Mouse (Mus musculus) megakaryocyte progenitor cell, adult 5-6 weeks (primary cell): ENCODE results near the gene Crybg3. TPM values are rescaled to one million over a fixed set of nuclear protein-coding genes. Genes with fewer than 3 reads are reported as not detected.
A peak's percentile ranks its signal among the peaks of the same experiment; 100 is the strongest.

ENCODE experiments used
- ATAC-seq: replicated peaks from 2 replicates; pipeline ENCODE4 v1.8.0; 2016; ENCODE audit warnings: mild to moderate bottlenecking, moderate TSS enrichment, inconsistent platforms; ENCODE audit not compliant: poor library complexity
- total RNA-seq, 2 experiments: library from RNA; stranded (forward) in 1 of 2; stranded (reverse) in 1 of 2; fragments of 157-497, 149-512 nt in 1 of 2; fragments of 200-1000 nt in 1 of 2; gene quantifications; 2 replicates each; pipeline versions ENCODE4 v1.2.3 to v1.2.4; 2015 to 2017

Crybg3 gene
- total RNA-seq, 2 experiments from 2014 or later, result 13.3 to 26.8 TPM

DNA sequence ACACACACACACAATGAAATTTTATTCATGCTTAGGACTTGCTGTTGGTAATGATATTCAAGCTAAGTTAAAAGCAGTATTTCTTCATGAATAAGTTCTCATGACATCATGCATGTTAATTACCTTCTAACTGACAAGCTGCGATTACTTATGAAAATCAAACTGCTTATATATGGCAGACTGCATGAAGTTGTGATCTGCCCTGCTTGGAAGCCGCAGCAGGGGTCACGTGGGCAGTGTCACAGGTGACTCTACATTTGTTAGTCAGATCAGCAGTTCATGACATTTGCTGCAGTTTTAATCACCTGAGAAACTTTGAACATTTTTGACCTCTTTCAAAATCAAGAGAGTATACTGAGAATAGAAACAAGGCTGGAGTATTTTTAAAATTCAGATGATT lies 59.8 kb downstream of the Crybg3 start:
- no peak for ATAC-seq

DNA sequence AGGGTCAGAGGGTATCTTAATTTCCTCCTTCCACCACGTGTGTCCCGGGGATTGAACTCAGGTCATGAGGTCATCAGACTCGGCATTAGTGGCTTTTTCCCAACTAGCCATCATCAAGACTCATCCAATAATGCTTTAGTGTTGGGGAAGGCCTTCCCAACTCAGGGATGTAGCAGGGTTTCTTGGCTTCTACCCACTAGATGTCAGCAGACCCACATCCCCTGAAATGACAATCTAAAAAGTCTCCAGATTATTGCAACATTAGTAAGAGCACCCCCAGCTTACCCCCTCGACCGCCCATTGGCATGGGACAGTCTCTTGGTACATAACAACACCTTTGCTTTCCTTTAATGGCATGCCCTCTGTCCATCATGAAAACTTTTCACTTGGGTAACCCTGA lies 65.1 kb downstream of the Crybg3 start:
- no peak for ATAC-seq

DNA sequence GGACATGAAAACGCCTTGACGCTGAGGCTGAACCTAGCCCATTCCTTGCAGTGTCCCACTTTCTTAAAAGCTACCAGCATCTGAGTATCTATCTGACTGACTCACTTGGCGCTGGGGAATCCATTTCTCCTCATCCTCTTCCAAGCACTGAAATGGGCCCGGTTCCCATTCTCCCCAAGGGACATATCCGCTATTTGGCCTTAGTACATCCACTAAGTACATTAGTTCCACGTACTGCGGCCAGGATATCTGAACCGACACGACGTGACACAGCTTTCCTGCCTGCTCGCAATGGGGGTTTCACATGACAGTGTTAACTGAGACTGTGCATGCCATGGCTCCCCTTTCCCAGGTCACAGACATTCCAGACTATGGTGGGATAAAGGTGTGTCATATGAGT lies 66.4 kb downstream of the Crybg3 start:
- no peak for ATAC-seq

DNA sequence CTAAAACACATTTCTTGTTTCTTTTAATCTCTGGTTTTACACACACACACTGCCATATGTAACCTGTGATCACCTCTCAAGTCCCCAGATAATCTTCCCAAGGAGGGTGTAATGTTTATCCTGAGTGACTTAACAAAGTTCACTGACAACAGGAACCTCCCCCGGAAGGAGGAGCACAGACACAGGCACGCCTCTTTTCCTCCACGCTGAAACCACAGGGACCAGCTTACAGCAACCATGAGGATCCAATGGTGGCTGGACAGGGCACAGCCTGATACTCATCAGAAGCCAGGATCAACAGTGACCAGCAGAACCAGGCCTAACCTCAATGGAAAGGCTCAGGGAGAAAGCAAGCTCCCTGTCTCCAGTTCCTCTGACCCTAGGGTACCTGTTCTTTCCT lies 68.2 kb downstream of the Crybg3 start:
- peak; percentile 72 for ATAC-seq

DNA sequence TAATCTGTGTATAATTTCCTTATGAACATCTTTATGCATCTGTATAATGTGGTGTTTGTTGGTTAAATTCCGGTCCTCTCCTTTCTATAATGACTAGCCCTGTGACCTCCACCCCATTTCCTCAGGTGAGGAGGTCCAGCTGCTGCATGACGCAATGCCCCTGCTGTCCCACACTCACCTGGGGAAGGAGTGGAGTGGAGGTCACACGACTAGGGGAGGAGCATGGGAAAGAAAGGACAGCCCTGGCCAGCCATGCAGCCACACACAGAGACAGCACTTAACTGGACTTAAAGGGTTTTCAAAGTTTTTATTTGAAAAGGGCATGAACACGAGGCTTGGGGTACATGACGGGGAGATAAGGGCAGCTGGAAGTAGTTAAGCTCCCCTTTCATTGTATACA lies 69.5 kb downstream of the Crybg3 start:
- no peak for ATAC-seq

DNA sequence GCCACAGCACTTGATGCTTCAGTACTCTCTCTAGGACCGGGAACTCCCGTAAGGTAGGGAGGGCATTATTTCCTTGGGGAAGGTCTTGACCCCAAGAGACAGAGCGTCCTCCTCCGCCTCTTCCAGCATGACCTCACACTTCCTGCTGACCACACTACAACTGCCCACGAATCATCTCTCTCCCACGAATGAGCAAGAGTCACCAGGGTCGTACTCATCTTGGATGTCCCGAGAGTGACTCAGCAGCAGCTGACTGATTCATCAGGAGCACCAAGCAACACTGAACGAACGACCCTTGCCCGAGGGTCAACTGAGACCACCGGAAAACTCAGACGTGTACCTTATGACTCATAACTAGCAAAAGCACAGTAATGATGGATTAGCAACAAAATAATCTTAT lies 71.2 kb downstream of the Crybg3 start:
- ATAC-seq, result no peak

DNA sequence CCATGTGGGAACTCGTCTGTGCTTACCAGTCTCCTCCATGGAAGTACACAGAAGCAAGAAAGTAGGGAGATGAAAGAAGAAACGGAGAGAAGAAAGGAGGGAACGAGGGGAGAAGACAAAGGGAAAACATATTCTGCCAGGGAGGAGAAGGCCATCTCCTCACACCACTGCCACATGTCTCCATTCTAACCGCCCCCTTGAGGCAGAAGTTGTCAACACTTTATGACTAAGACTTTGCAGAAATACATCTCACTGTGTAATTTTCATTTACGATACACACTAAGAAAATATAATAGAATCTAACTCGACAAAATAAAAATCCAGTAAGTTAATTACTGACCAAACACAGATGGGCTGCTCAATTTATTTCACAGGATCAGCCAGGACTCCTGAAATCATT lies 73.8 kb downstream of the Crybg3 start:
- ATAC-seq, result no peak

DNA sequence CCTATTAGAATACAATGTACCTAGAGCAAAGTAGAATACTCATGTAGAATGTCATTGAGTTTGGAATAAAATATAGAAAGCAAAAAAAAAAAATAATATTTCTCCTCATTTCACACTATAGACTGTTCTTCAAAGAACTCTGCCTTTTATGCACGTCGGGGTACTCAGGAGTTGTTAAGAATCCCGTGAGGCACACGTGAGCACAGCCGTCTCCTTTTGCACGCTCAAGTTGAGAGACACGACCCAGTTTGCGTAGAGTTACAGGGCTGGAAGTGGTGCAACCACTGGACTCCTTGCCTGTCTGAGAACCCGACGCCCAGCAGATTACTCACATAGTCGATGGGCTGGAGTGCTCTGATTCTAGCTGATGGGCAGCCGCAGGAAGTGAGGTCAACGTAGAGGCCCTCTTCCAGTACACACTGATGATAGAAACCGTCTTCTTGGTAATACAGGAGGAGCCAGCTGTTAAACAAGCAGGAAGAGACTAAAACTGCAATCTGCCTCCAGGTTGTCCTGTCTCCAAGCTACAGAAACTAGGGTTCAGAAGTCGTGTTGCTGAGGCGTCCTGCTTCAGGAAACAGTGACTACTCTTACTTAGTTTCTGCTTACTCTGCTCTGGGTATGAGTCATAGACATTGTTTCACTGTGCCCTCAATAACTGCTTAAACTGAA lies 78.9 kb downstream of the Crybg3 start:
- ATAC-seq, result no peak

DNA sequence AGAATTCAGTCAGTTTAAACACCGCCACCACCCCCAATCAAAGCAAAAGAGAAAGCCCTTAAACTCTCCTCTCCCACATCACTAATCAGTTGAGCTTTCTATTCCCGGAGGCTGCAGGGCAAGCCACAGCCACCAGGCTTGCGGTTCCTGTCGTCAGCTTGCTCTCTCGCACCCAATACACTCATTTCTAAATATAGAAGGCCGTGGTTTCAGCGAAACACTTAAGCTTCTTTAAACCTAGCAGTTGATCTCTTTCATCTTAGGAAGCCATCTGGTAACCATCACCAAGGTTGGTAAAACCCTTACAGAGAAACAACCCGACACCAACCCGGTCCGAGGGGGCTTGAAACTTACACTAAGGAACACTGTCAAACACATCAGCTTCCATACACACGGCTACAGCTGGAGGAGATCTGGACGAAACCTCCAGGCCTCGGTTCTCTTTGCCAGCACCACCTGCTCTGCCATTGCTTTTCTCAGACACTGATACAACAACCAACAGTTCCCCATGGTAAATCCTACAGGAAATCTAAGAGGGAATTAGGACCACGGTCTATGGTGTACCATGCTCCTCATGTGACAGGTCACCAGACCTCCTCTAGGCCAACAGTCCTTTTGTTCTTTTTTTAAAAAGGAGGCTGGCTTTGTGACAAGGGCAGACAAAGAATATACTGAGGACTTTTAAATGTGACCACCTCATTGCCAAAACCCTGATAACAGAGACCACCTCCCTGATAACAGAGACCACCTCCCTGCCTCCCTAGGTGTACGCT lies 83.1 kb downstream of the Crybg3 start:
- peak; percentile 96 for ATAC-seq

DNA sequence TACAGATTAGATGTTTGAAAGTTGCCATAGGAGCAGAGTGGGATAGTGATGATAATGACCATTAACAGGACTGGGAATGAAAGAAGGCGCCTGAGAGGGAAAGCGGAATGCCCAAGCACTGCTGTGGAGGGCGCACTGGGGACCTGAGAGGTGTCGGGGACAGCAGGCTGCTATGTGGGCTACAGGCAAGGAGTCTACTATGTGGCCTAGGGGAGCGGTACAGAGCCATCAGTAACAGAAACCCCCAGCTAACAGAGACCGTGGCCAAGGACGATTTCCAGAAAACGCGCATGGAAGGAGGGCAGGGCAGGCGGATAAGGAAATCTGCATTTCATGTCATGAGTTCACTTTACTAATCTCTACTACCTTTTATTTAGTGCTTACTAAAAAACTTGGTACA lies 83.8 kb downstream of the Crybg3 start:
- no peak for ATAC-seq

DNA sequence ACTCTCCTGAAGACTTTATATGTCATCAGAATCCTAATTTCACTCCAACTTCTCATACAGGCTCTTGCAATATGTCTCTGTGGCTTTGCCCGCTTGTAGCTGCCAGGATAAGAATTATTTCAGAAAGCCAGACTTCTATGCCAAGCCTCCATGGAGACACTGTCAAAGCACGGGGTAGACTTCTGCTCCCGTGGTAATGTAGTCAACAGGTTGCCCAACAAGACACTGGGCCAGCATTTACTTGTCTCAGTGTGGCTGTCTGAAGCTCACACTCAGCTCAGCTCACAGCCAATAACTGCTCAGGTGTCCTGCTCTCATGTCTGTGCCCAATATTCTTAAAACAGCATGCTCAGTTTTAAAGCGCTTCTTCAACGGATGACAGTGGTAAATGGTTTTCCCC lies 85.6 kb downstream of the Crybg3 start:
- no peak for ATAC-seq

DNA sequence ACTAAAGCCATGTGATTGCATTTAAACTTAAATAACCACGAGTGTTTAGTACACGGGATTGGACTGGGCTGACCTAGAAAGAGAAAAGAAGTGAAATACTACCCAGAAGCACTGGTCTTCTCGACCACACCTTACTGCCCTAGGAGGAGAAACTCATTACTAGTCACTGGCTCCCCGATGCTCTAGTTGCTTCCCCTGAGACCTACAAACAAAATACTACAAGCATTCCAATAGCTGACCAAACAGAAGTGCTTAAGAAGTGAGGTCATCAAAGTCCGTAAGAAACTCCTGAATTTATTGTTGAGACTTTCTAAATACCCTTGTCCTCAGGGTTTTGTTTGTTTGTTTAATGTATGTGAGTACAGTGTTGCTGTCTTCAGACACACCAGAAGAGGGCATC lies 90.9 kb downstream of the Crybg3 start:
- no peak for ATAC-seq

DNA sequence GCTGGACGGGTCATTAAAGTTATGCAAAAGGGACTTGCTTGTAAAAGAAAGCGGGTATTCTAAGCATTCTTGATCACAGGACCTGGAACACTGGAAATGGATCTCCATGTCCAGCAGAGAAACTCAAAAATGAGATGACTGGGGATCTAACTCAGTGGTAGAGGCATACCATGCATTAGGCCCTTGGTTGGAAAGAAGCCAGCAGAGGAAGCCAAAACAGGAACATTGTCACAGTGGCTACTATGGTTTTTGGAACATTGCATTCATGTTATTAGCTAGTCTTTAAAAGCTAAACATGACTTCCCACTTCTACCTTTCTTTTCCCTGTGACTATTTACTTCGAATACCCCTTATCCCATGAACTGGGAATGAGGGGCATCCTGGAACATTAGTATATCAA lies 101.6 kb downstream of the Crybg3 start:
- ATAC-seq, result 0 out of 2 replicates have a peak, but pooled peaks have one; percentile 34

DNA sequence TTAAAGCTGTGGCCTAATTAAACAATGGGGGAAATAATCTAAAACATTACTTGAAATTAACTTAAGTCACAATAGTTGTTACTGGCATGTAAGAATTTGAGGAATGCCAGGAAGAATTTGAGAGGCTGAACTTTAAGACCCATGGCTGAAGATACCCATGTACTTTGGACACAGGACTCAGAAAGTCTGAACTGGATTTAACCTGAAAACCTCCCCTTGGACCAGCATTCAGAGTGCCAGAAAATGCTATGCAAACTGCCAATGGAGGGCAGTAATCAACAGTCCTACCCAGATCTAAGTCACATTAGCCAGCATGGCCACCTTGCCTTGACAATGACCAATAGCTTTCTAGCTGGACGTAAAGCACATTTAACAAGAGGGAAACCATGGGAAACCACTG lies 102.8 kb downstream of the Crybg3 start:
- no peak for ATAC-seq

DNA sequence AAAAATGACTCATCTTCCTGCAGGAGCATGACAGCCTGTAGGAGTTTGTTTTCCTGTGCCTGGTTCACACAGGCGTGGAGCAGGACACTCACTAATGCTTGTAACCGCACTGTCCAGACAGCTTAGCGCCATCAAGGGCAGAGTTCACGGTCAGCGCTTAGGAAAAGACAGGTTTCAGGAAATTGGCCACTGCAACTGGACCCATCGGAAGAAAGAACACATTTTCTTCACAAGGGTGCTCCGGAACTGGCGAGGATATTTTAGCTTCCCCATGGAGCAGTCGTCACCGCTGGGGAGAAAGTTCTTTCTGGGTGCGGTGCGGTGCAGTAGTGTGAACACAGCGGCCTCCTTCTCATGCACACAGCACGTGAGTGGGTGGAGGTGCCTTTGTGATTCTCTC lies 107.6 kb downstream of the Crybg3 start:
- ATAC-seq, result no peak

DNA sequence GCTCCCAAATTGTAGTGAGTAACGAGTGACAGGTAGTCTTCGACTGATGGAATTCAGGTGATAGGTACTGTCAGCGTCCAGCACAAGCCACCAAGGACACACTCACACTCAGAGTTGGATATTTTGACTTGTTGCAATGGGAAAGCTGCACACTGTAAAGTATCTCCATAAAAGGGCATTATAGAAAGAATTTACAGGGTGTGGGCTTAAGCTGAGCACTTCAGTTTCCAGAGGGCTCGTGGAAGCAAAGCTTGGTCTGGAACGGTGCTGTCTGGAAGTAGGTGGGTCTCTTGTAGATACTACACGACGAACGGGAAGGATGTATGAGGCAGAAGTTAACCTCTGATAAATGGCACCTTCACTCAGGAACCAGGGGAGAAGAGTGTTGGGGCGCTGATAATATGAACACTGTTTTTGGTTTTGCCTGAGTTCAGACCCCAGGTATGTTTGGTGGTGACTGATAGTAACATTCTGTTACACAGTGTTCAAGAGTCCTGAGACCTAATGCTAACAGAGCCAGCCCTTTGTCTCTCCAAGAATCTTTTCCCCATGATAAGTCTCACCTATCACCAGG lies 112.7 kb downstream of the Crybg3 start:
- peak; percentile 88 for ATAC-seq

DNA sequence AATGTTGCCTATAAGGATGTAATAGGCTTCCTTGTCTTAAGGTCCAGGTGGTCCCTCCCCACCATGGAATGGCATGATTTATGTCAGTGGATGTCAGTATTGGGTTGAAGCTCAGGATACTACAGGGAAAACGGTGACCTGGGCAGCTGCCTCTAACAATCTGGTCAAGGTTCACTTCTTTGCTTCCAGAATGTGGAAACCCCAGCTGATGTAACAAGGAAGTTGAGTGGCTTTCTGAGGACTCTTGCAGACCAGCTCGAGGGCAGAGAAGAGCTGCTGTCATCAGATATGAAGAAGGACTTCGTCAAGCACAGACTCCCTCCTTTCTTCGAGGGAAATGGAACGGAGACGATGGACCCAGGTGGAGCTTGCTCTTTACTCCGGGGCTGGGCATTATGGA lies 113.5 kb downstream of the Crybg3 start:
- ATAC-seq, result no peak

DNA sequence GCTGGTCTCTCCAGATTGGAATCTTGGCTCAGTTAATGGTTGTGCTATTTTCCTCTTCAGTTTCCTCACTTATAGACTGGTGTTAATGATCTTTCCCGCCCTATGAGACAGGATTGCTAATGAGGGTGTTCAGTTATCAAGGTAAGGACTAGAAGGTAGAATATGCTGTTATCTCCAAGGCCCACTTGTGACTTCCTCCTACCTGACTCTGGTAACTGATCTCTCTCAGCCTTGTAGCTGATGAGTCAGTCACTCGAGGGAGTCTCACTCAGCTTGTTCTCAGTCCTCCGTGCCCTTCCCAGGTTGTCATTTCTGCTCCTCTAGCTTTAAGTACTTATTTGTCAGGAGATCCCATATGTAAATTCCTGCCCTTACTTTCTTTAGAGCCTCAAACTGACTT lies 122.8 kb downstream of the Crybg3 start:
- ATAC-seq, result no peak

DNA sequence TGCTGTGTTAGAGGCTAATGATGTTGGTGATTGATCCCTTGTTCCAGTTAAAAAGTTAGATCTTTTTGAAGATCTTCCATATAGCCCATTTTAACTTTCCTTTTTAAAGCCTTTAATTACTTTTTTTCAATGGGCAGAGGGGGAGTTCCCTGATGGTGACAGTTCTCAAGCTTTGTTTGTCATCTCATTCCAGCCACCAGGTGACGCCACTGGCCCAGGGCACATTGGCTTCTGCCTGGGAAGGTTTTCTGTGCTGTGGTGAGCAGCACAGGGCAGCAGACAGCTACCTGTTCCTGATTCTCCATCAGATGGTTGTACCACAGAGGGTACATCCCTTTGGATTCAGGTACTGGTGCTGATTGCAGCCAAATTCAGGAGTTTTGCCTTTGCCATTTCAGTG lies 126.0 kb downstream of the Crybg3 start:
- ATAC-seq, result peak; percentile 67

DNA sequence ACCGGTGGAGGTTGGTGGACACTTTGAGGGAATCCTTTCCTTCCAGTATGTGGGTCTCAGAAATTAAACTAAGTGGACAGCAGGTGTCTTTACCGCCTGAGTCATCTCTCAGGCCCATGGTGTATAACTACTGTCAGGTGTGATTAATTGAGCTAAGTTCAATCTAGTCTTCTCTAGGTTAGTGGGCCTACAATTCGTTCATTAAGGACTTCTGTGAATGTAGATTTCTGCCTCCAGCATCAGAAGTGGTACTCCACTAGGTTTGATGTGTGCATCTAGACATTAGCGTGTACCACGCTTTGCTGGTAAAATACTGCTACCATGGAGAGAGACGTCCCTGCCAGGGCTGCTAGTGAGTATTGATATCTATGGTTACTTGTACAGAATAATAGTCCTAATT lies 128.2 kb downstream of the Crybg3 start:
- no peak for ATAC-seq

DNA sequence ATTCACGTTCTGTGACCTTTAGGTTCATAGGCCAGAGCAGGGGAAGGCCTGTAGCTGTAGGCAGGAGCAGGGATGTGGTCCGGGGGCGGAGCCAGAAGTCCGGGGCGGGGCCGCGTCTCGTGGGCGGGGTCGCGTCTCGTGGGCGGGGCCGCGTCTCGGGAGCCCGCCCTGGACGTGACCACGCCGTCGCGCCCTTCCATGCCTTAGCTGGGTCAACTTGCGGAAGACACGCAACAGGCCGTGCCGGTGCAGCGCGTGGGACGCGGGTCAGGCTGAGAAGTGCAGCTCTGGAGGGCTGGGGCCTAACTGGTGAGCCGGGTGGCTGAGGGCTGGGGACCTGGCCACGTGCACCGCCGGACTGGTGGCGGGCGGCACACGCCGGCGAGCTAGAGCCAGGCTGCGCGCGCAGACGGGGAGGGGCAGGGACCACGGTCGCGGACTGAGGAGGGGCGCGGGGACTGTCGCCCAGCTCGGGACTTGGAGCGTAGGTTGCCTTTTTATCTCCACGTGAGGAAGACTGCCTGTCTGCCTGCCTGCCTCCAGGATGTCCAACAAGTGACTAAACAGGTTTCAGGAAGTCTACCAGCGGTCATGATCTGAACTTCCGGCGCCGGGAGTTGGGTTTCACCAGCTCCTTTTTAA lies 129.0 kb downstream of the Crybg3 start, which contains the start of gene Riox2:
TSS of gene Riox2 (plus strand) at position 139 of the 642 bp plus-strand sequence.
- ATAC-seq, result peak; percentile 84

DNA sequence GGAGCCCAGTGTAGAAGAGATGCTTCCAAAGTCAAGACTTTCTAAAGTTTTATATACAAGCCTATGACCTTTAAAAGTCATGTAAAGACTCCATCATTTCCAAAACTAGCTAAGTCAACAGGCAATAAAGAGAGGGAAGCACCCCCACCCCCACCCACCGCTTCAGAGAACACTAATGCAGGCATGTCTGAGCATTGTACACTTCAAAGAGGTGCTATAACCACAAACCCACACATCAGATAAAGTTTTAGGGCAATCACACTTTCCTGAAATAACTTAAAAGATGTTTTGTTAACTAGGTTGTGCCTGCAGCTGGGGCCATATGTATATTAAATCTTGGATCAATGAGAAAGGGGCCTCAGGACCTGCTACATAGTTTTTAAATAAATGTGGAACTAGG lies 130.9 kb downstream of the Crybg3 start:
- no peak for ATAC-seq
